Mouse (Mus musculus) embryonic facial prominence, embryonic 15.5 days (tissue): Measurements from ENCODE around the gene Cypt15. TPM values are rescaled to one million over a fixed set of nuclear protein-coding genes. Genes with fewer than 3 reads are reported as not detected.
"Not testable (repeated sequence)": the region's sequence is repeated elsewhere in the genome, so short reads cannot be mapped to it uniquely, and the experiment has no call there.

Experiments
- ATAC-seq: fragments of 200-750 bp; cut with Nextera tagmentation; 2 replicates; pipeline ENCODE4 v1.8.0; 2017; ENCODE audit warnings: low read depth, moderate TSS enrichment; ENCODE audit not compliant: insufficient number of reproducible peaks, low FRiP score, low TSS enrichment
- H3K27ac ChIP-seq: fragments of 300-500 bp; sonication (generic); replicated peaks from 2 replicates; pipeline ENCODE4 v1.5.1; 2015; ENCODE audit warnings: mild to moderate bottlenecking, inconsistent platforms
- H3K27me3 ChIP-seq: fragments of 300-500 bp; sonication (generic); 2 replicates; pipeline ENCODE4 v1.6.1; 2015; ENCODE audit warnings: inconsistent platforms
- H3K36me3 ChIP-seq: fragments of 300-500 bp; sonication (generic); 2 replicates; pipeline ENCODE4 v1.6.1; 2015; ENCODE audit warnings: mild to moderate bottlenecking, inconsistent platforms
- H3K4me1 ChIP-seq: fragments of 300-500 bp; sonication (generic); 2 replicates; pipeline ENCODE4 v1.6.1; 2015; ENCODE audit warnings: inconsistent platforms
- H3K4me2 ChIP-seq: fragments of 300-500 bp; sonication (generic); replicated peaks from 2 replicates; pipeline ENCODE4 v1.6.1; 2015; ENCODE audit warnings: mild to moderate bottlenecking, inconsistent platforms
- H3K4me3 ChIP-seq: fragments of 300-500 bp; sonication (generic); replicated peaks from 2 replicates; pipeline ENCODE4 v1.5.1; 2015; ENCODE audit warnings: mild to moderate bottlenecking, inconsistent platforms
- H3K9ac ChIP-seq: fragments of 300-500 bp; sonication (generic); 2 replicates; pipeline ENCODE4 v1.6.1; 2015; ENCODE audit warnings: inconsistent platforms
- H3K9me3 ChIP-seq: fragments of 300-500 bp; sonication (generic); replicated peaks from 2 replicates; pipeline ENCODE4 v1.6.1; 2016; ENCODE audit warnings: inconsistent platforms
- WGBS: fragments of 180-500 bp; shearing (Covaris S2); methylation state at CpG from one replicate; pipeline ENCODE4 v1.1.7; 2015; 5-methylcytosine and 5-hydroxymethylcytosine counted together
- polyA plus RNA-seq: library from polyadenylated mRNA; unstranded; fragments of >200 nt; fragmentation: Nextera tagmentation; extraction: Ambion mirVana; gene quantifications from 2 replicates; pipeline ENCODE4 v1.2.1, GENCODE M21; 2015

Gene Cypt15
- not detected in 2 replicates for polyA plus RNA-seq

GRCm38 (mm10) chrX:39345967-39346366 lies at the start of gene Cypt15:
TSS of gene Cypt15 (plus strand) at chrX:39346267.
- not testable (repeated sequence) for H3K4me3 ChIP-seq, ATAC-seq, H3K4me2 ChIP-seq, H3K27ac ChIP-seq, H3K36me3 ChIP-seq, H3K4me1 ChIP-seq, H3K9ac ChIP-seq, H3K27me3 ChIP-seq, H3K9me3 ChIP-seq
- WGBS, result 92% methylated on average over 1 of the region's 1 CpGs

- H3K27ac ChIP-seq, result no peak overlapping the region
- H3K27me3 ChIP-seq, result no peaks in the 10 kb centered on the region
- H3K36me3 ChIP-seq, result no peaks in the 10 kb centered on the region
- ATAC-seq, result no peak
- no peak overlapping the region for H3K4me2 ChIP-seq
- H3K9me3 ChIP-seq, result no peaks in the 10 kb centered on the region
- 73% methylated on average over 2 of the region's 2 CpGs for WGBS
- no peaks in the 10 kb centered on the region for H3K4me1 ChIP-seq
- no peak overlapping the region for H3K9ac ChIP-seq
- no peak overlapping the region for H3K4me3 ChIP-seq
Observed at GRCm38 (mm10) chrX:39370932-39371331, 24.9 kb downstream of the Cypt15 start.

- H3K27ac ChIP-seq, result no peak overlapping the region
- 57% methylated on average over 2 of the region's 2 CpGs for WGBS
- no peak for ATAC-seq
- H3K36me3 ChIP-seq, result no peaks in the 10 kb centered on the region
- no peak overlapping the region for H3K4me2 ChIP-seq
- H3K27me3 ChIP-seq, result no peaks in the 10 kb centered on the region
- H3K4me1 ChIP-seq, result no peaks in the 10 kb centered on the region
- H3K9me3 ChIP-seq, result no peaks in the 10 kb centered on the region
- H3K9ac ChIP-seq, result no peak overlapping the region
- no peak overlapping the region for H3K4me3 ChIP-seq
Observed at GRCm38 (mm10) chrX:39378830-39379229, 32.8 kb downstream of the Cypt15 start.

- no peaks in the 10 kb centered on the region for H3K4me1 ChIP-seq
- no peak for ATAC-seq
- no peaks in the 10 kb centered on the region for H3K27me3 ChIP-seq
- no peaks in the 10 kb centered on the region for H3K9me3 ChIP-seq
- H3K36me3 ChIP-seq, result no peaks in the 10 kb centered on the region
- WGBS, result 55% methylated on average over 2 of the region's 2 CpGs
- H3K9ac ChIP-seq, result no peak overlapping the region
- H3K4me3 ChIP-seq, result no peak overlapping the region
- H3K4me2 ChIP-seq, result no peak overlapping the region
- H3K27ac ChIP-seq, result no peak overlapping the region
Observed at GRCm38 (mm10) chrX:39383806-39384205, 37.7 kb downstream of the Cypt15 start.
